Mouse (Mus musculus) MEL (cell line): ENCODE data around the gene Catsper4. TPM values are rescaled to one million over a fixed set of nuclear protein-coding genes. Genes with fewer than 3 reads are reported as not detected.

Experiments
- DNase-seq: peaks from one replicate; pipeline ENCODE4 v3.0.0; 2011; ENCODE audit warnings: low read depth, low spot score
- H3K27ac ChIP-seq: 2 replicates; pipeline ENCODE4 v1.5.1; 2012; ENCODE audit warnings: low read depth, mild to moderate bottlenecking, control low read depth, low read length, moderate library complexity; ENCODE audit not compliant: control insufficient read depth
- H3K27me3 ChIP-seq, 2 experiments: fragments of 150-350 bp in 1 of 2; sonication (generic) in 1 of 2; 2 replicates each; pipeline ENCODE4 v1.6.1; 2012; ENCODE audit warnings: low read length in 2 of 2, mild to moderate bottlenecking in 2 of 2, improper control_type of control experiment in 1 of 2, moderate library complexity in 1 of 2; ENCODE audit not compliant: insufficient read depth in 2 of 2, control insufficient read depth in 1 of 2
- H3K36me3 ChIP-seq, 2 experiments: 2 replicates each; pipeline ENCODE4 v1.6.1; 2012 to 2014; ENCODE audit warnings: low read length in 2 of 2, improper control_type of control experiment in 1 of 2, inconsistent platforms in 1 of 2, mild to moderate bottlenecking in 1 of 2; ENCODE audit not compliant: insufficient read depth in 2 of 2, control insufficient read depth in 1 of 2
- H3K4me1 ChIP-seq, 2 experiments: fragments of 150-350 bp in 1 of 2; sonication (generic) in 1 of 2; 2 replicates each; pipeline ENCODE4 v1.6.1; 2012; ENCODE audit warnings: low read length in 2 of 2, improper control_type of control experiment in 1 of 2, mild to moderate bottlenecking in 1 of 2; ENCODE audit not compliant: insufficient read depth in 2 of 2, control insufficient read depth in 1 of 2
- H3K4me3 ChIP-seq, 2 experiments: fragments of 150-350 bp in 1 of 2; sonication (generic) in 1 of 2; 2 replicates each; pipeline ENCODE4 v1.5.1; 2012; ENCODE audit warnings: low read depth in 2 of 2, low read length in 2 of 2, mild to moderate bottlenecking in 2 of 2, moderate library complexity in 2 of 2, control low read depth in 1 of 2, improper control_type of control experiment in 1 of 2; ENCODE audit not compliant: control insufficient read depth in 1 of 2, insufficient read depth in 1 of 2
- H3K79me2 ChIP-seq: 2 replicates; pipeline ENCODE4 v1.6.1; 2012; ENCODE audit warnings: mild to moderate bottlenecking, low read length, moderate library complexity; ENCODE audit not compliant: control insufficient read depth, poor library complexity, insufficient read depth
- H3K9ac ChIP-seq: 2 replicates; pipeline ENCODE4 v1.6.1; 2012; ENCODE audit warnings: low read depth, mild to moderate bottlenecking, control low read depth, low read length, moderate library complexity; ENCODE audit not compliant: control insufficient read depth, poor library complexity, severe bottlenecking
- H3K9me3 ChIP-seq: fragments of 150-350 bp; sonication (generic); replicated peaks from 2 replicates; pipeline ENCODE4 v1.6.1; 2012; ENCODE audit warnings: mild to moderate bottlenecking, low read length, improper control_type of control experiment, moderate library complexity; ENCODE audit not compliant: insufficient read depth
- CHD1 ChIP-seq: IDR thresholded peaks from 2 replicates; pipeline ENCODE4 v1.6.1; 2012; ENCODE audit warnings: low read depth, mild to moderate bottlenecking, inconsistent platforms, low read length, improper control_type of control experiment
- CTCF ChIP-seq, 3 experiments: IDR thresholded peaks in 2 of 3; conservative IDR thresholded peaks in 1 of 3; 2 replicates each; pipeline ENCODE4 v1.5.1; 2011 to 2012; ENCODE audit warnings: low read length in 3 of 3, low read depth in 2 of 3, mild to moderate bottlenecking in 2 of 3, improper control_type of control experiment in 1 of 3, inconsistent platforms in 1 of 3, mixed read lengths in 1 of 3, moderate library complexity in 1 of 3; ENCODE audit not compliant: control insufficient read depth in 1 of 3, insufficient read depth in 1 of 3, poor library complexity in 1 of 3, severe bottlenecking in 1 of 3
- E2F4 ChIP-seq: IDR thresholded peaks from 2 replicates; pipeline ENCODE4 v1.6.1; 2011; ENCODE audit warnings: low read depth, low read length, improper control_type of control experiment, borderline replicate concordance
- EP300 ChIP-seq, 2 experiments: IDR thresholded peaks; 2 replicates each; pipeline ENCODE4 v1.6.1; 2011; ENCODE audit warnings: improper control_type of control experiment in 2 of 2, low read length in 2 of 2, low read depth in 1 of 2, mild to moderate bottlenecking in 1 of 2
- ETS1 ChIP-seq: IDR thresholded peaks from 2 replicates; pipeline ENCODE4 v1.6.1; 2012; ENCODE audit warnings: low read depth, mild to moderate bottlenecking, inconsistent platforms, low read length, improper control_type of control experiment, moderate library complexity
- GABPA ChIP-seq: IDR thresholded peaks from 2 replicates; pipeline ENCODE4 v1.6.1; 2012; ENCODE audit warnings: low read depth, mild to moderate bottlenecking, inconsistent platforms, low read length, improper control_type of control experiment, moderate library complexity
- HCFC1 ChIP-seq: IDR thresholded peaks from 2 replicates; pipeline ENCODE4 v1.6.1; 2012; ENCODE audit warnings: low read depth, mild to moderate bottlenecking, inconsistent platforms, low read length, improper control_type of control experiment, moderate library complexity
- JUND ChIP-seq: IDR thresholded peaks from 2 replicates; pipeline ENCODE4 v1.6.1; 2011; ENCODE audit warnings: low read depth, mild to moderate bottlenecking, improper control_type of control experiment, low read length
- KAT2A ChIP-seq: conservative IDR thresholded peaks from 2 replicates; pipeline ENCODE4 v1.6.1; 2012; ENCODE audit warnings: low read depth, low read length, improper control_type of control experiment, inconsistent platforms
- MAFK ChIP-seq: IDR thresholded peaks from 2 replicates; pipeline ENCODE4 v1.6.1; 2011; ENCODE audit warnings: low read depth, mild to moderate bottlenecking, low read length, improper control_type of control experiment, borderline replicate concordance
- MAX ChIP-seq: IDR thresholded peaks from 2 replicates; pipeline ENCODE4 v1.6.1; 2011; ENCODE audit warnings: low read length, improper control_type of control experiment
- MAZ ChIP-seq: IDR thresholded peaks from 2 replicates; pipeline ENCODE4 v1.6.1; 2012; ENCODE audit warnings: low read depth, mild to moderate bottlenecking, inconsistent platforms, low read length, improper control_type of control experiment
- MEF2A ChIP-seq: IDR thresholded peaks from 2 replicates; pipeline ENCODE4 v1.6.1; 2014; ENCODE audit warnings: low read depth, mild to moderate bottlenecking, inconsistent platforms, low read length, improper control_type of control experiment; ENCODE audit not compliant: poor library complexity, insufficient replicate concordance, severe bottlenecking; ENCODE audit errors: extremely low read depth
- MYB ChIP-seq: IDR thresholded peaks from 2 replicates; pipeline ENCODE4 v1.6.1; 2011; ENCODE audit warnings: mild to moderate bottlenecking, low read depth, low read length, improper control_type of control experiment
- NELFE ChIP-seq: IDR thresholded peaks from 2 replicates; pipeline ENCODE4 v1.6.1; 2011; ENCODE audit warnings: low read depth, low read length, improper control_type of control experiment
- NRF1 ChIP-seq: IDR thresholded peaks from 2 replicates; pipeline ENCODE4 v1.6.1; 2014; ENCODE audit warnings: low read depth, mild to moderate bottlenecking, inconsistent platforms, low read length, improper control_type of control experiment, moderate library complexity; ENCODE audit not compliant: poor library complexity, insufficient read depth, severe bottlenecking
- POLR2A ChIP-seq, 2 experiments: IDR thresholded peaks; 2 replicates each; pipeline ENCODE4 v1.6.1; 2011 to 2012; ENCODE audit warnings: low read length in 2 of 2, mild to moderate bottlenecking in 2 of 2, control low read depth in 1 of 2, improper control_type of control experiment in 1 of 2, low read depth in 1 of 2, moderate library complexity in 1 of 2; ENCODE audit not compliant: control insufficient read depth in 1 of 2, insufficient read depth in 1 of 2, poor library complexity in 1 of 2
- POLR2AphosphoS2 ChIP-seq: IDR thresholded peaks from 2 replicates; pipeline ENCODE4 v1.6.1; 2011; ENCODE audit warnings: low read length, improper control_type of control experiment
- RCOR1 ChIP-seq: IDR thresholded peaks from 2 replicates; pipeline ENCODE4 v1.6.1; 2012; ENCODE audit warnings: low read depth, mild to moderate bottlenecking, inconsistent platforms, low read length, improper control_type of control experiment
- SMC3 ChIP-seq: IDR thresholded peaks from 2 replicates; pipeline ENCODE4 v1.6.1; 2011; ENCODE audit warnings: low read depth, low read length, improper control_type of control experiment
- TCF12 ChIP-seq: IDR thresholded peaks from 2 replicates; pipeline ENCODE4 v1.6.1; 2014; ENCODE audit warnings: low read depth, mild to moderate bottlenecking, inconsistent platforms, low read length, improper control_type of control experiment, moderate library complexity
- UBTF ChIP-seq: IDR thresholded peaks from 2 replicates; pipeline ENCODE4 v1.6.1; 2012; ENCODE audit warnings: low read depth, mild to moderate bottlenecking, inconsistent platforms, low read length, improper control_type of control experiment, moderate library complexity, borderline replicate concordance; ENCODE audit not compliant: insufficient read depth
- ZC3H11A ChIP-seq: IDR thresholded peaks from 2 replicates; pipeline ENCODE4 v1.6.1; 2012; ENCODE audit warnings: low read depth, mild to moderate bottlenecking, inconsistent platforms, low read length, improper control_type of control experiment
- ZKSCAN1 ChIP-seq: IDR thresholded peaks from 2 replicates; pipeline ENCODE4 v1.6.1; 2012; ENCODE audit warnings: low read depth, mild to moderate bottlenecking, inconsistent platforms, low read length, improper control_type of control experiment, moderate library complexity
- ZMIZ1 ChIP-seq: IDR thresholded peaks from 2 replicates; pipeline ENCODE4 v1.6.1; 2012; ENCODE audit warnings: low read depth, mild to moderate bottlenecking, inconsistent platforms, low read length, improper control_type of control experiment, moderate library complexity
- ZNF384 ChIP-seq: IDR thresholded peaks from 2 replicates; pipeline ENCODE4 v1.6.1; 2012; ENCODE audit warnings: low read depth, mild to moderate bottlenecking, inconsistent platforms, low read length, improper control_type of control experiment
- polyA plus RNA-seq, 2 experiments: library from polyadenylated mRNA; stranded (reverse) in 1 of 2; unstranded in 1 of 2; fragments of >175 nt in 1 of 2; fragments of >200 nt in 1 of 2; gene quantifications; 2 replicates each; pipeline versions ENCODE4 v1.2.1 to v1.2.4; 2012; ENCODE audit warnings: low replicate concordance in 2 of 2, low read depth in 1 of 2; ENCODE audit not compliant: insufficient read length in 2 of 2, insufficient read depth in 1 of 2, missing spikeins in 1 of 2
- total RNA-seq: library from RNA; depleted of rRNA; stranded (reverse); fragments of 300-350 nt; gene quantifications from 2 replicates; pipeline ENCODE4 v1.2.3, GENCODE M21; 2012

The Catsper4 gene
- total and polyA plus RNA-seq, 3 experiments: not detected

GRCm38 (mm10) chr4:134251241-134252130 is 24.3 kb upstream of the Catsper4 start:
- no peak overlapping the region for H3K9ac ChIP-seq
- H3K4me1 ChIP-seq: peaks cover 2 to 3% of the 10 kb centered on the region in 2 experiments; a peak in 1 of 4 replicates

GRCm38 (mm10) chr4:134250930-134251240 is 23.7 kb upstream of the Catsper4 start:
- no peak for DNase-seq
- H3K36me3 ChIP-seq: peaks cover 0 to under 1% of the 10 kb centered on the region in 2 experiments; a peak in 1 of 4 replicates
- no peaks in the 10 kb centered on the region for H3K9me3 ChIP-seq
- H3K4me1 ChIP-seq: peaks cover 2 to 8% of the 10 kb centered on the region in 2 experiments; a peak in 2 of 4 replicates
- H3K27me3 ChIP-seq: no peaks in the 10 kb centered on the region
- no peak overlapping the region for H3K4me3 ChIP-seq
- TF ChIP-seq NELFE: no peak
- no peak for TF ChIP-seq E2F4
- no peak for TF ChIP-seq ETS1
- TF ChIP-seq ZC3H11A: no peak
- TF ChIP-seq KAT2A: no peak
- no peak for TF ChIP-seq POLR2A (IDR thresholded peaks at IDR 0.05; ENCODE audit: control insufficient read depth in 1 of 2, insufficient read depth in 1 of 2, low read depth in 1 of 2, low read length in 2 of 2, poor library complexity in 1 of 2)
- TF ChIP-seq MEF2A: no peak
- TF ChIP-seq POLR2AphosphoS2: no peak
- TF ChIP-seq ZMIZ1: no peak
- no peak for TF ChIP-seq GABPA
- no peak for TF ChIP-seq TCF12
- no peak for TF ChIP-seq EP300 (IDR thresholded peaks at IDR 0.05; ENCODE audit: low read depth in 1 of 2, low read length in 2 of 2)
- no peak for TF ChIP-seq MAZ
- TF ChIP-seq ZNF384: no peak
- no peak for TF ChIP-seq CTCF (IDR thresholded peaks at IDR 0.05 in 2 of 3, conservative IDR thresholded peaks at IDR 0.05 in 1 of 3; ENCODE audit: control insufficient read depth in 1 of 3, insufficient read depth in 1 of 3, low read depth in 2 of 3, low read length in 3 of 3, poor library complexity in 1 of 3, severe bottlenecking in 1 of 3)
- TF ChIP-seq UBTF: no peak
- no peak for TF ChIP-seq RCOR1
- TF ChIP-seq MYB: no peak
- no peaks in the 10 kb centered on the region for H3K79me2 ChIP-seq
- H3K27ac ChIP-seq: no peak overlapping the region
- H3K9ac ChIP-seq: no peak overlapping the region

More at GRCm38 (mm10) chr4:134251241-134252130, 24.3 kb upstream of the Catsper4 start:
- no peak for DNase-seq
- Histone ChIP-seq H3K9me3 (no peaks in the 10 kb centered on the region), H3K4me3 (no peak overlapping the region), H3K27ac (no peak overlapping the region), H3K79me2 (no peaks in the 10 kb centered on the region), H3K27me3 (no peaks in the 10 kb centered on the region), H3K36me3 (no peaks in the 10 kb centered on the region)
- TF ChIP-seq NELFE (no peak), NRF1 (no peak), JUND (no peak), UBTF (no peak), MAFK (no peak), SMC3 (no peak), CHD1 (no peak), ZKSCAN1 (no peak), HCFC1 (no peak), KAT2A (no peak), MAX (no peak), MAZ (no peak)
